Mouse (Mus musculus): ENCODE measurements at regions not wholly inside any gene's neighbourhood (a gene's known extent, or its start where the extent isn't known, plus 50 kb on each side); places are given as distances from the start of the nearest gene placed in this dataset.

- no peak for DNase-seq
Measured at GRCm38 (mm10) chr10:102694810-102695209, 182.8 kb downstream of the Rassf9 start.

- no peak for DNase-seq
Measured at GRCm38 (mm10) chr10:102689966-102690365, 177.9 kb downstream of the Rassf9 start.

GRCm38 (mm10) chr10:102686667-102687397 lies 174.8 kb downstream of the Rassf9 start:
- no peak for DNase-seq

- no peak for DNase-seq
Measured at GRCm38 (mm10) chr10:102685833-102686434, 173.9 kb downstream of the Rassf9 start.

GRCm38 (mm10) chr10:102667359-102667758 lies 155.3 kb downstream of the Rassf9 start:
- DNase-seq: no peak

GRCm38 (mm10) chr10:102659683-102660082 lies 147.7 kb downstream of the Rassf9 start:
- no peak for DNase-seq

- no peak for DNase-seq
Measured at GRCm38 (mm10) chr10:102636507-102636906, 124.5 kb downstream of the Rassf9 start.

GRCm38 (mm10) chr10:102633438-102633837 lies 121.4 kb downstream of the Rassf9 start:
- no peak for DNase-seq

- no peak for DNase-seq
Measured at GRCm38 (mm10) chr10:102628609-102629008, 116.6 kb downstream of the Rassf9 start.

- DNase-seq: no peak
Measured at GRCm38 (mm10) chr10:102623895-102624294, 111.9 kb downstream of the Rassf9 start.

GRCm38 (mm10) chr10:102622583-102623008 lies 110.6 kb downstream of the Rassf9 start:
- DNase-seq: no peak

- no peak for DNase-seq
Measured at GRCm38 (mm10) chr10:102618711-102619110, 106.7 kb downstream of the Rassf9 start.

- no peak for DNase-seq
Measured at GRCm38 (mm10) chr10:102615962-102616595, 104.1 kb downstream of the Rassf9 start.

All from adrenal gland, postnatal 36 days (tissue).